In genomic region chr8:83574631-83575315, GRCm38 (mm10) we compare ENCODE assay signal across 9 mouse cellular contexts. TPM values are rescaled to one million over a fixed set of nuclear protein-coding genes. Genes with fewer than 3 reads are reported as not detected.
A peak's percentile ranks its signal among the peaks of the same experiment; 100 is the strongest.
DNase-seq lines count a peak whose midpoint lies in the region; ATAC-seq lines count a peak whose summit lies in the region.
"Had no signal": no experiment of that assay in that cellular context is flagged by ENCODE, and none has a peak within 500 bp of the region (broad histone marks: within the 10 kb centered on the region; RNA-seq: fewer than 3 reads in every experiment).

No protein-coding gene starts in this region.

- H3K4me1 ChIP-seq in heart, embryonic 15.5 days (replicated peaks): peaks cover 67% of the 10 kb centered on the region
- H3K4me1 ChIP-seq in forebrain, embryonic 13.5 days: peaks cover 43% of the 10 kb centered on the region

- H3K36me3 ChIP-seq in heart, embryonic 15.5 days: peaks cover 23% of the 10 kb centered on the region
- peaks cover 54% of the 10 kb centered on the region for H3K36me3 ChIP-seq in forebrain, embryonic 13.5 days (ENCODE audit: poor library complexity, severe bottlenecking)

- DNase-seq in layer of hippocampus, adult 11-12 months (ENCODE audit: low spot score): peak; percentile 12
- DNase-seq in layer of hippocampus, adult 9-10 months (ENCODE audit: low spot score): no peak
- peak; percentile 24 for DNase-seq in brain, adult 2 months (ENCODE audit: low read depth, low spot score)
- peak; percentile 20 for DNase-seq in cerebellum, adult 8-10 months
- no peak for DNase-seq in thymus, postnatal 36 days

- WGBS in heart, embryonic 15.5 days: 60% methylated on average over 15 of the region's 15 CpGs
- WGBS in forebrain, embryonic 13.5 days: 85% methylated on average over 15 of the region's 15 CpGs

- no peak overlapping the region for H3K4me3 ChIP-seq in heart, embryonic 15.5 days
- H3K4me3 ChIP-seq in forebrain, embryonic 13.5 days: no peak overlapping the region

- no peaks in the 10 kb centered on the region for H3K9me3 ChIP-seq in heart, embryonic 15.5 days (replicated peaks)
- no peaks in the 10 kb centered on the region for H3K9me3 ChIP-seq in forebrain, embryonic 13.5 days (replicated peaks)

- H3K27ac ChIP-seq in heart, embryonic 15.5 days: peak overlapping the region; percentile 97
- no peak overlapping the region for H3K27ac ChIP-seq in forebrain, embryonic 13.5 days

- no peaks in the 10 kb centered on the region for H3K27me3 ChIP-seq in heart, embryonic 15.5 days
- H3K27me3 ChIP-seq in forebrain, embryonic 13.5 days: no peaks in the 10 kb centered on the region

- no peak for ATAC-seq in heart, embryonic 15.5 days (replicated peaks; ENCODE audit: insufficient number of reproducible peaks, insufficient read depth, low FRiP score, low read depth)
- ATAC-seq in forebrain, embryonic 13.5 days: no peak
- ATAC-seq: hindbrain, embryonic 16.5 days had no signal

- H3K9ac ChIP-seq in heart, embryonic 15.5 days: peak overlapping the region; percentile 14
- no peak overlapping the region for H3K9ac ChIP-seq in forebrain, embryonic 13.5 days

- no peak overlapping the region for H3K4me2 ChIP-seq in heart, embryonic 15.5 days
- H3K4me2 ChIP-seq in forebrain, embryonic 13.5 days: no peak overlapping the region

RNA-seq across cellular contexts. Expression of gene Ndufb7, which starts 8.3 kb away (rescaled TPM):
- 537 and 672 TPM in 2 replicates for polyA plus RNA-seq in heart, embryonic 15.5 days (2015; fragmentation: Nextera tagmentation; extraction: Ambion mirVana)
- polyA plus RNA-seq in forebrain, embryonic 13.5 days (2015; fragmentation: Nextera tagmentation; extraction: Ambion mirVana): 393 and 412 TPM in 2 replicates

RNA-seq across cellular contexts. Expression of gene Tecr, which starts 33.0 kb away (rescaled TPM):
- 349 and 431 TPM in 2 replicates for polyA plus RNA-seq in heart, embryonic 15.5 days (2015; fragmentation: Nextera tagmentation; extraction: Ambion mirVana)
- 613 and 652 TPM in 2 replicates for polyA plus RNA-seq in forebrain, embryonic 13.5 days (2015; fragmentation: Nextera tagmentation; extraction: Ambion mirVana)

RNA-seq across cellular contexts. Expression of gene Dnajb1, which starts 33.2 kb away (rescaled TPM):
- 36.7 and 47.2 TPM in 2 replicates for polyA plus RNA-seq in heart, embryonic 15.5 days (2015; fragmentation: Nextera tagmentation; extraction: Ambion mirVana)
- 59.4 and 61.9 TPM in 2 replicates for polyA plus RNA-seq in forebrain, embryonic 13.5 days (2015; fragmentation: Nextera tagmentation; extraction: Ambion mirVana)

RNA-seq across cellular contexts. Expression of gene Olfr370, which starts 39.2 kb away (rescaled TPM):
- not detected in 2 replicates for polyA plus RNA-seq in heart, embryonic 15.5 days (2015; fragmentation: Nextera tagmentation; extraction: Ambion mirVana)
- polyA plus RNA-seq in forebrain, embryonic 13.5 days (2015; fragmentation: Nextera tagmentation; extraction: Ambion mirVana): 0.15 TPM in 1 of 2 replicates, not detected in the other
- polyA plus RNA-seq: cortical plate, adult 2 months had no signal

Comparison
In these comparisons a context has a peak if more than half of its experiments do, and no peak if none do; other contexts are left out.
1. DNase-seq: peak in layer of hippocampus, adult 11-12 months (single experiment), brain, adult 2 months (single experiment) and cerebellum, adult 8-10 months (single experiment); none in layer of hippocampus, adult 9-10 months (single experiment) and thymus, postnatal 36 days (0 of 2).